Mouse (Mus musculus): ENCODE measurements around the gene Gm48551.

GRCm38 (mm10) chr10:81378553-81379182 lies 5.6 kb upstream of the Gm48551 start:
- TF ChIP-seq ZC3H11A (IDR thresholded peaks at IDR 0.05; ENCODE audit: borderline replicate concordance, low read depth, low read length) (no peak), HCFC1 (IDR thresholded peaks at IDR 0.05; ENCODE audit: borderline replicate concordance, insufficient read depth, low read length) (no peak)
